Mouse (Mus musculus): Measurements from ENCODE around the gene Apba2. TPM values are rescaled to one million over a fixed set of nuclear protein-coding genes. Genes with fewer than 3 reads are reported as not detected.

Apba2 gene
- polyA plus RNA-seq, 1 experiment: 0.48 TPM

DNA sequence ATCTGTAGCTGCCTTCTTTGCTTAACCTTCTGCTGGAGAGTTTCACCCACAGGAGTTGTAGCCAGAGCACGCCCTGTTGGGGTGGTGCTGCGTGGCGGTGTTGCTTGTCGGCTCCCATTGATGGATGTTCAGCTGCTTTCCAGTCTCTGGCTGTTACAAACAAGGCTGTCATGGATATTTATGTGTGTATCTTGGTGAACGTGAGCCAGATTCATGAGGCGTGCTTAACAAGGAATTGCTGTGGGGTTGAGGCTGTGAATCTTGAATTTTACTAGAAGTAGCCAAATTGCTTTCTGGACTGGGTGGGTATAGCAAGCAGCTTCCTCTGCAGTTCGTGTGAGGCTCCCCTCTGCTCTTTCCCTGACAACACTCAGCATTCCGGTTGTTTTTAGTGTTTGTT lies 125.0 kb downstream of the Apba2 start:
- 37% methylated on average over 8 of the region's 8 CpGs for WGBS
- Histone ChIP-seq H3K4me1 (ENCODE audit: control insufficient read depth, insufficient read depth, low read length) (no peaks in the 10 kb centered on the region), H3K36me3 (ENCODE audit: control insufficient read depth, insufficient read depth, low read length) (no peaks in the 10 kb centered on the region), H3K27ac (ENCODE audit: insufficient read depth, low read depth, low read length) (no peak overlapping the region), H3K4me3 (ENCODE audit: insufficient read depth, low read depth, low read length) (no peak overlapping the region), H3K27me3 (replicated peaks; ENCODE audit: control insufficient read depth, insufficient read depth, low read length) (no peaks in the 10 kb centered on the region)
- TF ChIP-seq CTCF (conservative IDR thresholded peaks at IDR 0.05; ENCODE audit: insufficient read depth, insufficient read length, low read depth, low read length) (no peak), POLR2A (IDR thresholded peaks at IDR 0.05; ENCODE audit: low read depth, low read length) (no peak)
- no peak for DNase-seq

DNA sequence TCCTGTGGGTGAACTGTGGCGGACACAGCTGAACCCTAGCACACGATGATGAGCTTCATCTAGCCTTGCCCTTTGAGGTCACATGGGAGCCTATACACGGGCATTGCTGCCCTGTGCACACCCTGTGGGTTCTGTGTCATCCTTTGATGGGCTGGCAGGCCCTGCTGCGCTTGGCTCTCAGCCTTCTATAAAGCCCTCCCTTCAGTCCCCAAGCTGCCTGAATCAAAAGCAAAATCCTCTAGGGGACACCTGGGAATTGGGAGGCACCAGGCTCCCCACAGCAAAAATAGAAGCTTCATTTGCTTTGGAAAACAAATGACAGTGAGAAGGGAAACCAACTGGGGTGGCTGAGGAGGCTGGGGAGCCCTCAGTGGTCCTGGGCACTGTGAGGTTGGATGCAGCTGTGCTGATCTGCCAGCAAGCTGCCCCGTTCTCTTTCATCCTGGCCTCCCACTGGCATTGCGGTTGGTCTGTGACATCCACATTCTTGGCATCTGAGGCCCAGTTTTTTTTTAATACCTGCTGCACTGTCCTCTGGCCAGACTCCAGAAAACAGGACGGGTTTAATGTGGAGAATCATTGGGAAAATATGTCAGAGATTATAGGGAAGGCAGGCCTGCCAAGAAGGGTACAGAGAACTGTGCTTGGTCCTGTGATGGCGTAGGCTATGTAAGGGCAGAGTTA lies 126.6 kb downstream of the Apba2 start:
- no peak for TF ChIP-seq CTCF (conservative IDR thresholded peaks at IDR 0.05; ENCODE audit: insufficient read depth, insufficient read length, low read depth, low read length)
- no peak for TF ChIP-seq POLR2A (IDR thresholded peaks at IDR 0.05; ENCODE audit: low read depth, low read length)
- no peak overlapping the region for H3K27ac ChIP-seq (ENCODE audit: insufficient read depth, low read depth, low read length)
- WGBS: 65% methylated on average over 8 of the region's 8 CpGs
- H3K36me3 ChIP-seq (ENCODE audit: control insufficient read depth, insufficient read depth, low read length): no peaks in the 10 kb centered on the region
- H3K4me1 ChIP-seq (ENCODE audit: control insufficient read depth, insufficient read depth, low read length): no peaks in the 10 kb centered on the region
- H3K4me3 ChIP-seq (ENCODE audit: insufficient read depth, low read depth, low read length): no peak overlapping the region
- no peak for DNase-seq
- no peaks in the 10 kb centered on the region for H3K27me3 ChIP-seq (replicated peaks; ENCODE audit: control insufficient read depth, insufficient read depth, low read length)

DNA sequence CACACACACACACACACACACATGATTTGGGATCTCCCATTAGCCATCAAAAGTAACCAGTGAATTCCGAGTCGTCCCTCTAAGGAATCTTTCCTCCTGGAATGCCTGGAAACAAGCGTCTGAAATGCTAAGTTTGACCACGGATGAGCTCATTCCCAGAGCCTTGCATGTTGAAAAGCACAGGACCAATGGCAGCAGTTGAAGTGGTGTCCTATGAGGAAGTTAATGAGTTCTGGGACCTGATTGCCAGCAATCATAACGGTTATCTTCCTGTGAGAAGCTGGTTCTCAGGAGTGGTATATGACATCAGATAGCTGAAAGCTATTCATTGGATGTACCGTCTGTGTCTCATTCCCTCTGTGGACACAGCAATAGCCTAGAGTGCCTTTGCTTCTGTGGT lies 129.2 kb downstream of the Apba2 start:
- no peak overlapping the region for H3K4me3 ChIP-seq (ENCODE audit: insufficient read depth, low read depth, low read length)
- DNase-seq: no peak
- H3K27ac ChIP-seq (ENCODE audit: insufficient read depth, low read depth, low read length): no peak overlapping the region
- TF ChIP-seq POLR2A (IDR thresholded peaks at IDR 0.05; ENCODE audit: low read depth, low read length) (no peak), CTCF (conservative IDR thresholded peaks at IDR 0.05; ENCODE audit: insufficient read depth, insufficient read length, low read depth, low read length) (no peak)
- H3K36me3 ChIP-seq (ENCODE audit: control insufficient read depth, insufficient read depth, low read length): no peaks in the 10 kb centered on the region
- H3K27me3 ChIP-seq (replicated peaks; ENCODE audit: control insufficient read depth, insufficient read depth, low read length): no peaks in the 10 kb centered on the region
- WGBS: 88% methylated on average over 6 of the region's 6 CpGs
- no peaks in the 10 kb centered on the region for H3K4me1 ChIP-seq (ENCODE audit: control insufficient read depth, insufficient read depth, low read length)

DNA sequence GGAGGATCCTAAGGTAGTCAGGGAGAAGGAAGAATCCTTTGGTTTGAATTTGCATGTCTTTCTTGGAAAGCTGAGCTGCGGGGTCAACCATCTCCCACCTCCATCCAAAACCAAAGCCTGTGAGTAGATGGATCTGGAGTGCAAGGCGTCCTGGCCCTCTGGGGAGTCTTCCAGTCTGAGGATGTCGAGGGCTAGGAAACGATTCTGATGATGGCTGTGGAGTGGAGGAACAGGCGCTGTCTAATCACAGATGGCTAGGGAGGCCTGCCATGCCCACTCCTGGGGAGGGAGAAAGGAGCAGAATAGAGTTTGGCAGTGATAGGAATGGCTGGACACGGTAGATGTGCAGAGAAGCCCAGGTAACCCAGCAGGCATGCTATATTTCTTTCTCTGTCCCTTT lies 129.6 kb downstream of the Apba2 start:
- H3K27ac ChIP-seq (ENCODE audit: insufficient read depth, low read depth, low read length): no peak overlapping the region
- no peaks in the 10 kb centered on the region for H3K4me1 ChIP-seq (ENCODE audit: control insufficient read depth, insufficient read depth, low read length)
- no peaks in the 10 kb centered on the region for H3K36me3 ChIP-seq (ENCODE audit: control insufficient read depth, insufficient read depth, low read length)
- H3K4me3 ChIP-seq (ENCODE audit: insufficient read depth, low read depth, low read length): no peak overlapping the region
- H3K27me3 ChIP-seq (replicated peaks; ENCODE audit: control insufficient read depth, insufficient read depth, low read length): no peaks in the 10 kb centered on the region
- 68% methylated on average over 6 of the region's 6 CpGs for WGBS
- DNase-seq: no peak
- TF ChIP-seq CTCF (conservative IDR thresholded peaks at IDR 0.05; ENCODE audit: insufficient read depth, insufficient read length, low read depth, low read length): no peak
- TF ChIP-seq POLR2A (IDR thresholded peaks at IDR 0.05; ENCODE audit: low read depth, low read length): no peak

DNA sequence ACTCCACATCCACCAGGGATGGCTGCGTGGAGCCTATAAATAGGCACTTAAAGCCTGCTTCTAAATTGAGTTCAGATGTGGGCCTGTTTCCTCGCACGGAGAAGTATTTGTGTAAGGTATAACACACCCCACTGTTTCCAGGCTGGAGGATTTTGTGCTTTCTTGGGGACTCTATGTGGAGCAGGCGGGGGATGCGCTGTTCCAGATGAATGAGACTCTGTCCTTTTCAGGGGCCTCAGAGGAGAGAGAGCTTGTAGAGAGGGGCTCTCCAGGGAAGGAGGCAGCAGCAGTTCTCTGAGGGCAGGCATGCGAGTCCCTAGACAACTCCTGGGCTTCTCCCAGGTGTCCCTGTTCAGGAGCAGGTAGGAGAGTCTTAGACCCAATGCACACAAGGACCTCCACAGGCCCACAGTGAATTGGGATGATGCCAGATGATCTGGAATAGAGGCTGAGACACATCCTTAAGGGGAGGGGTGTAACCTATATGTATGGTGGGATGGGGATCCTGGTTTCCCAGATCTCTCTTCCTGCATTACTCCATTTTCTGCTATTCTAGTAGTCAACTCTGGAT lies 130.4 kb downstream of the Apba2 start:
- Histone ChIP-seq H3K27me3 (replicated peaks; ENCODE audit: control insufficient read depth, insufficient read depth, low read length) (no peaks in the 10 kb centered on the region), H3K4me3 (ENCODE audit: insufficient read depth, low read depth, low read length) (no peak overlapping the region), H3K36me3 (ENCODE audit: control insufficient read depth, insufficient read depth, low read length) (no peaks in the 10 kb centered on the region), H3K27ac (ENCODE audit: insufficient read depth, low read depth, low read length) (no peak overlapping the region), H3K4me1 (ENCODE audit: control insufficient read depth, insufficient read depth, low read length) (no peaks in the 10 kb centered on the region)
- no peak for DNase-seq
- no peak for TF ChIP-seq CTCF (conservative IDR thresholded peaks at IDR 0.05; ENCODE audit: insufficient read depth, insufficient read length, low read depth, low read length)
- TF ChIP-seq POLR2A (IDR thresholded peaks at IDR 0.05; ENCODE audit: low read depth, low read length): no peak
- 62% methylated on average over 6 of the region's 6 CpGs for WGBS

DNA sequence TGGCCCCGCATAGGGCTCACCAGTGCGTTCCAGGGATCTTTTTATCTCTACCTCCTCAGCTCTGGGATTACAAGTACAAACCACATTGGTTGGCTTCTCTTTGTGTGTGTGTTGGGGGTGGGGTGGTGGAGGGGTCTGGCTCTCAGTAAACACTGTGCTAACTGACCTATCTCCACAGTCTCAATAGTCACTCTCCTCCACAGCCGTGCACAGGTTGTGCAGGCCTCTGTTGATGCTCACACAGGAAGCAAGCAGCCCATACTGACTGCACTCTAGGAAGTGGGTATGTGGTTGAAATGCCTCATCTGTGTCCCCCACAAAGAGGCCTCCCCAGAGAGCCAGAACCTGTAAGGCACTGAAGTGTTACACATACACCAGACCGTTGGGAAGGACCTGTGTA lies 131.7 kb downstream of the Apba2 start:
- no peaks in the 10 kb centered on the region for H3K27me3 ChIP-seq (replicated peaks; ENCODE audit: control insufficient read depth, insufficient read depth, low read length)
- H3K27ac ChIP-seq (ENCODE audit: insufficient read depth, low read depth, low read length): no peak overlapping the region
- TF ChIP-seq POLR2A (IDR thresholded peaks at IDR 0.05; ENCODE audit: low read depth, low read length) (no peak), CTCF (conservative IDR thresholded peaks at IDR 0.05; ENCODE audit: insufficient read depth, insufficient read length, low read depth, low read length) (no peak)
- 73% methylated on average over 4 of the region's 4 CpGs for WGBS
- H3K36me3 ChIP-seq (ENCODE audit: control insufficient read depth, insufficient read depth, low read length): no peaks in the 10 kb centered on the region
- DNase-seq: no peak
- H3K4me3 ChIP-seq (ENCODE audit: insufficient read depth, low read depth, low read length): no peak overlapping the region
- H3K4me1 ChIP-seq (ENCODE audit: control insufficient read depth, insufficient read depth, low read length): no peaks in the 10 kb centered on the region

DNA sequence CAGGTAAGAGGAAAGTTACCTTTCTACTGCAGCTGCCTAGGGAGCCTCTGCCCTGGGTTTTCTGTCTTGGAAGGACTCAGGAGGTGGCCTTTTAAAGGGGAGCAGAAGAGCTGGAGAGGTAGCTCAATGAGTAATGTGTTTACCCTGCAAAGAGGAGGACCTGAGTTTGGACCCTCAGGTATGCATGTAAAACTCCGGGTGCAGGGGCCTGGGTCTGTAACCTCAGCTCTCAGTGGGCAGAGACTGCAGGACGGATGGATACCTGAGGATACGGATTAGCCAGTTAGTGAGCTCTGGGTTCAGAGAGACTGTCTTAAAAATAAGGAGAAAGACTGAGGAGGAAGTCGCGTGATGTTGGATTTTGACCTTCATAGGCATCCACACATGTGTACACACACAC lies 132.4 kb downstream of the Apba2 start:
- Histone ChIP-seq H3K27ac (ENCODE audit: insufficient read depth, low read depth, low read length) (no peak overlapping the region), H3K27me3 (replicated peaks; ENCODE audit: control insufficient read depth, insufficient read depth, low read length) (no peaks in the 10 kb centered on the region), H3K36me3 (ENCODE audit: control insufficient read depth, insufficient read depth, low read length) (no peaks in the 10 kb centered on the region), H3K4me1 (ENCODE audit: control insufficient read depth, insufficient read depth, low read length) (no peaks in the 10 kb centered on the region), H3K4me3 (ENCODE audit: insufficient read depth, low read depth, low read length) (no peak overlapping the region)
- TF ChIP-seq POLR2A (IDR thresholded peaks at IDR 0.05; ENCODE audit: low read depth, low read length): no peak
- no peak for TF ChIP-seq CTCF (conservative IDR thresholded peaks at IDR 0.05; ENCODE audit: insufficient read depth, insufficient read length, low read depth, low read length)
- 86% methylated on average over 5 of the region's 5 CpGs for WGBS
- no peak for DNase-seq

Data from kidney, adult 2 months (tissue).